Mouse (Mus musculus) limb, embryonic 11.5 days (tissue): ENCODE measurements around the gene Borcs7. TPM values are rescaled to one million over a fixed set of nuclear protein-coding genes. Genes with fewer than 3 reads are reported as not detected.

Source experiments
- ATAC-seq: fragments of 200-750 bp; cut with Nextera tagmentation; 2 replicates; pipeline ENCODE4 v1.8.0; 2017; ENCODE audit warnings: low read depth; ENCODE audit not compliant: insufficient number of reproducible peaks, low FRiP score, low TSS enrichment
- DNase-seq: peaks from one replicate; pipeline ENCODE4 v3.0.0-alpha.2; 2015; ENCODE audit warnings: low spot score
- H3K27ac ChIP-seq: fragments of 300-500 bp; sonication (generic); replicated peaks from 2 replicates; pipeline ENCODE4 v1.5.1; 2014; ENCODE audit warnings: low read depth, mild to moderate bottlenecking, low read length
- H3K27me3 ChIP-seq: fragments of 300-500 bp; sonication (generic); 2 replicates; pipeline ENCODE4 v1.6.1; 2014; ENCODE audit warnings: mild to moderate bottlenecking, low read length, mixed read lengths; ENCODE audit not compliant: control insufficient read depth, insufficient read depth
- H3K36me3 ChIP-seq: fragments of 300-500 bp; sonication (generic); 2 replicates; pipeline ENCODE4 v1.6.1; 2014; ENCODE audit warnings: mild to moderate bottlenecking, low read length, moderate library complexity, mixed read lengths; ENCODE audit not compliant: control insufficient read depth, insufficient read depth
- H3K4me1 ChIP-seq: fragments of 300-500 bp; sonication (generic); 2 replicates; pipeline ENCODE4 v1.6.1; 2014; ENCODE audit warnings: low read length, mixed read lengths; ENCODE audit not compliant: control insufficient read depth, insufficient read depth
- H3K4me2 ChIP-seq: fragments of 300-500 bp; sonication (generic); 2 replicates; pipeline ENCODE4 v1.6.1; 2014; ENCODE audit warnings: low read depth, mild to moderate bottlenecking, moderate library complexity; ENCODE audit not compliant: severe bottlenecking
- H3K4me3 ChIP-seq: fragments of 300-500 bp; sonication (generic); 2 replicates; pipeline ENCODE4 v1.5.1; 2014; ENCODE audit warnings: low read depth, low read length
- H3K9ac ChIP-seq: fragments of 300-500 bp; sonication (generic); 2 replicates; pipeline ENCODE4 v1.6.1; 2014; ENCODE audit warnings: mild to moderate bottlenecking, low read length
- H3K9me3 ChIP-seq: fragments of 300-500 bp; sonication (generic); 2 replicates; pipeline ENCODE4 v1.6.1; 2016; ENCODE audit warnings: low read length; ENCODE audit not compliant: control insufficient read depth
- WGBS: fragments of 180-500 bp; shearing (Covaris S2); extraction: QIAGEN DNeasy Blood & Tissue Kit; methylation state at CpG from one replicate; pipeline ENCODE4 v1.1.7; 2014; 5-methylcytosine and 5-hydroxymethylcytosine counted together
- polyA plus RNA-seq: library from polyadenylated mRNA; unstranded; fragments of >200 nt; fragmentation: Nextera tagmentation; extraction: Ambion mirVana; gene quantifications from 2 replicates; pipeline ENCODE4 v1.2.1, GENCODE M21; 2014

Gene Borcs7
- polyA plus RNA-seq, 1 experiment from 2014 or later: 11.8 TPM

GRCm38 (mm10) chr19:46707296-46708151 is 17.8 kb downstream of the Borcs7 start, which contains the start of gene As3mt:
Gene As3mt (plus strand): TSS chr19:46707458.
- 10% methylated on average over 30 of the region's 31 CpGs for WGBS

DNA sequence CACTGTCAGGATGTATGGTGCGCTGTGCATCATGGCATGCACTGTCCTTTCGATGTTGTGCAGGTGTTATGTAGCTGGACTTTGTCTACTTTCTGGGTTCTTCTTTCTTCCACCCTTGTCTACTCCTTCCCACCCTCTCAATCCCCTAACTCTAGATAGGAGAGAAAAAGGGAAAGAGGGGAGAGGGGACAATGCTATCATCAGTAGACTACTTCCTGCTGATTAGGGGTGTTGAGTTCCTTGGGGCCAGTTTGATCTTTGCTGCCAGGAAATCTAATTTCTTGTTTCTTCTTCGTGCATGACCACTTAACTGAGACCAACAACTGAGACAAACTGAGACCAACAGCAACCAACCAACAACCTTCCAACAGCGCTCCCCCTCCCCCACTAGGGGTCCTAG is 20.9 kb downstream of the Borcs7 start:
- Histone ChIP-seq H3K36me3 (no peaks in the 10 kb centered on the region), H3K27me3 (no peaks in the 10 kb centered on the region), H3K9me3 (no peaks in the 10 kb centered on the region), H3K4me1 (peaks cover 9% of the 10 kb centered on the region; the same call in 1 of the 2 replicates), H3K4me3 (no peak overlapping the region), H3K27ac (no peak overlapping the region), H3K9ac (no peak overlapping the region), H3K4me2 (no peak overlapping the region)
- ATAC-seq: no peak
- no peak for DNase-seq
- WGBS: 94% methylated on average over 4 of the region's 4 CpGs

More at GRCm38 (mm10) chr19:46707296-46708151, 17.8 kb downstream of the Borcs7 start, which contains the start of gene As3mt:
- Histone ChIP-seq H3K4me1 (peaks cover 9% of the 10 kb centered on the region; the same call in 1 of the 2 replicates), H3K4me3 (peak within 1 kb of the TSS; percentile 45), H3K27me3 (no peaks in the 10 kb centered on the region), H3K9ac (peak within 1 kb of the TSS; percentile 70), H3K27ac (no peak within 1 kb of the TSS), H3K4me2 (peak within 1 kb of the TSS; percentile 48), H3K9me3 (no peaks in the 10 kb centered on the region), H3K36me3 (no peaks in the 10 kb centered on the region)
- DNase-seq (peak; percentile 79), ATAC-seq (peak; percentile 72; the same call in 1 of the 2 replicates)

- H3K27me3 ChIP-seq: no peaks in the 10 kb centered on the region
- H3K4me3 ChIP-seq: no peak overlapping the region
- ATAC-seq: no peak
- DNase-seq: no peak
- no peak overlapping the region for H3K9ac ChIP-seq
- H3K36me3 ChIP-seq: no peaks in the 10 kb centered on the region
- no peaks in the 10 kb centered on the region; the same call in 1 of the 2 replicates for H3K9me3 ChIP-seq
- H3K4me1 ChIP-seq: no peaks in the 10 kb centered on the region
- WGBS: 95% methylated on average over 8 of the region's 8 CpGs
- no peak overlapping the region for H3K27ac ChIP-seq
- no peak overlapping the region for H3K4me2 ChIP-seq
Measured at GRCm38 (mm10) chr19:46714234-46714633, 24.5 kb downstream of the Borcs7 start.

GRCm38 (mm10) chr19:46715016-46715415 is 25.3 kb downstream of the Borcs7 start:
- H3K4me3 ChIP-seq: no peak overlapping the region
- H3K27ac ChIP-seq: no peak overlapping the region
- H3K9me3 ChIP-seq: no peaks in the 10 kb centered on the region; the same call in 1 of the 2 replicates
- no peaks in the 10 kb centered on the region for H3K4me1 ChIP-seq
- ATAC-seq: no peak
- H3K27me3 ChIP-seq: no peaks in the 10 kb centered on the region
- no peak for DNase-seq
- H3K9ac ChIP-seq: no peak overlapping the region
- no peaks in the 10 kb centered on the region for H3K36me3 ChIP-seq
- 88% methylated on average over 8 of the region's 8 CpGs for WGBS
- no peak overlapping the region for H3K4me2 ChIP-seq

- Histone ChIP-seq H3K36me3 (no peaks in the 10 kb centered on the region), H3K4me3 (no peak overlapping the region), H3K4me1 (no peaks in the 10 kb centered on the region), H3K9me3 (no peaks in the 10 kb centered on the region; the same call in 1 of the 2 replicates), H3K27me3 (no peaks in the 10 kb centered on the region), H3K27ac (no peak overlapping the region), H3K4me2 (no peak overlapping the region), H3K9ac (no peak overlapping the region)
- DNase-seq: no peak
- no peak for ATAC-seq
- 87% methylated on average over 4 of the region's 4 CpGs for WGBS
Measured at GRCm38 (mm10) chr19:46718150-46718549, 28.4 kb downstream of the Borcs7 start.

- DNase-seq (no peak), ATAC-seq (no peak)
- Histone ChIP-seq H3K9me3 (no peaks in the 10 kb centered on the region), H3K4me2 (no peak overlapping the region), H3K4me3 (no peak overlapping the region), H3K27me3 (no peaks in the 10 kb centered on the region), H3K9ac (no peak overlapping the region), H3K27ac (no peak overlapping the region), H3K36me3 (no peaks in the 10 kb centered on the region), H3K4me1 (no peaks in the 10 kb centered on the region)
- WGBS: 75% methylated on average over 11 of the region's 11 CpGs
Measured at GRCm38 (mm10) chr19:46724411-46724810, 34.7 kb downstream of the Borcs7 start.

DNA sequence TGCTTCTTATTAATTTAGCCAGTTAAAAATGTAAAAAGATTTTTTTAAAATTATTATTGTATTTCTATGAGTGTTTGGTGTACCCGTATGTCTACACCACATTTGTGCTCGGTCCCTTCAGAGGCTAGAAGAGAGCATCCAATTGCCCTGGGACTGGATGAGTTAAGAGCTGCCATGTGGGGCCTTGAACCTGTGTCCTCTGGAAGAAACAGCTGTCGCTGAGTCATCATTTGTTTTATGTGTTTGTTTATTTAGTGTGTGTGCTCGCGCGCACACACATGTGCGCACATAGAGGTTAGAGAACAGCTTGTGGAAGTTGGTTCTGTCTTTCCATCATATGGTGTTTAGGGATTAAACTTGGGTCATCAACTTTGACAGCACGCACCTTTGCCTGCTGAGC is 36.4 kb downstream of the Borcs7 start:
- H3K4me1 ChIP-seq: no peaks in the 10 kb centered on the region
- H3K9me3 ChIP-seq: no peaks in the 10 kb centered on the region
- H3K9ac ChIP-seq: no peak overlapping the region
- 98% methylated on average over 8 of the region's 8 CpGs for WGBS
- no peaks in the 10 kb centered on the region for H3K36me3 ChIP-seq
- no peak overlapping the region for H3K4me2 ChIP-seq
- no peak overlapping the region for H3K27ac ChIP-seq
- no peak for ATAC-seq
- H3K27me3 ChIP-seq: no peaks in the 10 kb centered on the region
- DNase-seq: no peak
- no peak overlapping the region for H3K4me3 ChIP-seq

GRCm38 (mm10) chr19:46727140-46727736 is 37.5 kb downstream of the Borcs7 start:
- no peaks in the 10 kb centered on the region for H3K4me1 ChIP-seq
- no peak overlapping the region for H3K4me2 ChIP-seq
- 57% methylated on average over 8 of the region's 8 CpGs for WGBS
- H3K27ac ChIP-seq: no peak overlapping the region
- H3K27me3 ChIP-seq: no peaks in the 10 kb centered on the region
- no peak for ATAC-seq
- H3K9ac ChIP-seq: no peak overlapping the region
- no peaks in the 10 kb centered on the region for H3K9me3 ChIP-seq
- no peak for DNase-seq
- H3K4me3 ChIP-seq: no peak overlapping the region
- no peaks in the 10 kb centered on the region for H3K36me3 ChIP-seq
